Mouse (Mus musculus): ENCODE measurements at regions not wholly inside any gene's neighbourhood (a gene's known extent, or its start where the extent isn't known, plus 50 kb on each side); places are given as distances from the start of the nearest gene placed in this dataset.

- Histone ChIP-seq H3K4me2 (replicated peaks) (no peak overlapping the region), H3K9me3 (replicated peaks) (no peaks in the 10 kb centered on the region), H3K4me3 (no peak overlapping the region), H3K9ac (no peak overlapping the region), H3K27me3 (no peaks in the 10 kb centered on the region), H3K4me1 (no peaks in the 10 kb centered on the region), H3K27ac (no peak overlapping the region), H3K36me3 (no peaks in the 10 kb centered on the region)
- ATAC-seq (ENCODE audit: low FRiP score) = no peak
- 72% methylated on average over 2 of the region's 2 CpGs for WGBS
These were observed 345.9 kb upstream of the Atp10a start for GRCm38 (mm10) chr7:58310096-58310495.

- Histone ChIP-seq H3K27me3 (no peaks in the 10 kb centered on the region), H3K9me3 (replicated peaks) (no peaks in the 10 kb centered on the region), H3K4me2 (replicated peaks) (no peak overlapping the region), H3K4me3 (no peak overlapping the region), H3K27ac (no peak overlapping the region), H3K9ac (no peak overlapping the region), H3K36me3 (no peaks in the 10 kb centered on the region), H3K4me1 (no peaks in the 10 kb centered on the region)
- ATAC-seq (ENCODE audit: low FRiP score) = no peak
- WGBS = 41% methylated on average over 1 of the region's 1 CpGs
These were observed 333.6 kb upstream of the Atp10a start for GRCm38 (mm10) chr7:58322381-58322780.

DNA sequence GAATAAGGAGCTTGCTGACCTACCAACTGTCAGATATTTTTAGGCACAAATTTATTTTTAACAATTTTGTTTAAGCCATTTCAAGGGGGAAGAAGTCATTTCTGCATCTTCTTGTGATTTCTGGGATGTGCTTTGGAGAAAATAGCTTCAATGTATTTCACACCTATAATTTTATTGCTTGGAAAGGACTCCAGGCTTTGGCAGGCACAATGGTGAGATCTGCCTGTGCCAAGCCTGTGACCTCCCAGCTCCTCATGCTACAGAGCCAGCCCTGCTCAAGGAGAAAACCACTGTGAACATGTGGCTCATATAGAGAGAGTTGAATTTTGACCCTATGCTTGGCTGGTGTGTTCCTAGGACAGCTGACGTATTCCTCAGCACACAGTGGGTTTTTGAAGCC lies 288.6 kb upstream of the Atp10a start:
- H3K27ac ChIP-seq = no peak overlapping the region
- no peaks in the 10 kb centered on the region for H3K27me3 ChIP-seq
- no peak overlapping the region for H3K4me3 ChIP-seq
- no peaks in the 10 kb centered on the region for H3K4me1 ChIP-seq
- no peak for ATAC-seq (ENCODE audit: low FRiP score)
- no peaks in the 10 kb centered on the region for H3K9me3 ChIP-seq (replicated peaks)
- no peak overlapping the region for H3K9ac ChIP-seq
- H3K36me3 ChIP-seq = no peaks in the 10 kb centered on the region
- H3K4me2 ChIP-seq (replicated peaks) = no peak overlapping the region
- WGBS = 69% methylated on average over 1 of the region's 1 CpGs

DNA sequence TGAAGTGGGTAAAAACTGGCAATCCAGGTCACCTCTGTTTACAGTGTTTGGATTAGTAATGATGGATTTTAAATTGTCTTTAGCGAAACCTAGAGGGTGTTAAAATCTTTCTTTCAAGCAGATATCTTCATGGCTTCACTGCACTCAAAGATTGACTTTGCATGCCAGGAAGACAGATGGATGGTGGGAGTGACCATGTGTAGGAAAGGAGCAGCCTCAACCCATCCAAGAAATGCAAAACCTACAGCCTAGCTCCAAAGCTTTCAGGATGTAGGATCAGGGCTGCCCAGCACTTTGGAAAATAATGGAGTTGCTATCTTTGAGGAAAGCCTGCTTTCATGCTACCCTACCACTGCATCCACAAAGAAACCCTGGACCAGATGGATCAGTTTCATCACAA lies 272.6 kb upstream of the Atp10a start:
- no peak overlapping the region for H3K9ac ChIP-seq
- no peaks in the 10 kb centered on the region for H3K9me3 ChIP-seq (replicated peaks)
- no peaks in the 10 kb centered on the region for H3K36me3 ChIP-seq
- no peak overlapping the region for H3K4me2 ChIP-seq (replicated peaks)
- H3K27me3 ChIP-seq = no peaks in the 10 kb centered on the region
- H3K27ac ChIP-seq = no peak overlapping the region
- 95% methylated on average over 1 of the region's 1 CpGs for WGBS
- ATAC-seq (ENCODE audit: low FRiP score) = no peak
- no peak overlapping the region for H3K4me3 ChIP-seq
- H3K4me1 ChIP-seq = no peaks in the 10 kb centered on the region

DNA sequence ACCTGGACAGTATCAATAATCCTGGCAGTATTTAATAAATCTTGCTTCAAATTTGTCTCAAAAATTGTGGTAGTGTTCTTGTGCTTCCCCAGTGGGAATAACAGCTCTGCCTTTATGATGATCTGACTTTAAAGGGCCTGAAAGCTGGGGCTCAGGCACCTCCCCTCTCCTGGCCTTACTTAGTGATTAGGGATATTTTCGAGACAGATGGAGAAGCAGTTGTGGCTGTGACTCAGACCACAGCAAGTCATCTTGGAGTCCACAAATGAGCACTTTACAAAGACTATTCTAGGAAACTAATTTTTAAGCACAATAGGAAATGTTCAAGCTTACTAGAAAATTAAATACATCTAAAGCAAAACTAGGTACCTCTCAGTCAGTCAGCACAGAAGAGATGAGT lies 267.6 kb upstream of the Atp10a start:
- H3K4me2 ChIP-seq (replicated peaks) = no peak overlapping the region
- no peak overlapping the region for H3K4me3 ChIP-seq
- H3K27ac ChIP-seq = no peak overlapping the region
- ATAC-seq (ENCODE audit: low FRiP score) = no peak
- H3K36me3 ChIP-seq = no peaks in the 10 kb centered on the region
- H3K9ac ChIP-seq = no peak overlapping the region
- no peaks in the 10 kb centered on the region for H3K9me3 ChIP-seq (replicated peaks)
- no peaks in the 10 kb centered on the region for H3K4me1 ChIP-seq
- 89% methylated on average over 1 of the region's 1 CpGs for WGBS
- no peaks in the 10 kb centered on the region for H3K27me3 ChIP-seq

- Histone ChIP-seq H3K9me3 (replicated peaks) (no peaks in the 10 kb centered on the region), H3K4me2 (replicated peaks) (no peak overlapping the region), H3K27ac (no peak overlapping the region), H3K4me1 (no peaks in the 10 kb centered on the region), H3K4me3 (no peak overlapping the region), H3K36me3 (no peaks in the 10 kb centered on the region), H3K9ac (no peak overlapping the region), H3K27me3 (no peaks in the 10 kb centered on the region)
- no peak for ATAC-seq (ENCODE audit: low FRiP score)
- WGBS = 86% methylated on average over 4 of the region's 4 CpGs
These were observed 263.4 kb upstream of the Atp10a start for GRCm38 (mm10) chr7:58392391-58393115.

DNA sequence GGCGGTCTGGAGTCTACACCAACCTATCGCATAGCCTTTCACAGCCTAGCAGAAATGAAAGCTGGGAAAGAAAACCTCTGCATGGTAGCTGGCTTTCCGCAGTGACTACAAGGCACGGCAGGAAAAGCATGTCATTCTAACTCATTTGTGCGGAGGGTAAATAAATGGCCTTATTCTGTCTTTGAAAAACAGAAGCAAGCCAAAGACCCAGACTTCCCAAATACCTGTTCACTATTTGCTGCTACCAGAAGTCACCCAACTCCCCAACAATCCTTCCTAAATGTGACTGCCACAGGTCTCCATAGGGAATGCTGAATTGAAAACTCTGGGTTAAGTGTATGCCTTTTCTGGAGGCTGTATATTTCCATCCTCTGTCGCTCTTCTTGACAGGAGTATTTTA lies 258.0 kb upstream of the Atp10a start:
- H3K4me3 ChIP-seq = peak overlapping the region; percentile 43
- no peaks in the 10 kb centered on the region for H3K36me3 ChIP-seq
- 10% methylated on average over 6 of the region's 6 CpGs for WGBS
- H3K9ac ChIP-seq = peak overlapping the region; percentile 67; the same call in 1 of the 2 replicates
- peak overlapping the region; percentile 96 for H3K27ac ChIP-seq
- H3K9me3 ChIP-seq (replicated peaks) = no peaks in the 10 kb centered on the region
- no peaks in the 10 kb centered on the region for H3K4me1 ChIP-seq
- H3K4me2 ChIP-seq (replicated peaks) = peak overlapping the region; percentile 57
- no peak for ATAC-seq (ENCODE audit: low FRiP score)
- H3K27me3 ChIP-seq = no peaks in the 10 kb centered on the region

DNA sequence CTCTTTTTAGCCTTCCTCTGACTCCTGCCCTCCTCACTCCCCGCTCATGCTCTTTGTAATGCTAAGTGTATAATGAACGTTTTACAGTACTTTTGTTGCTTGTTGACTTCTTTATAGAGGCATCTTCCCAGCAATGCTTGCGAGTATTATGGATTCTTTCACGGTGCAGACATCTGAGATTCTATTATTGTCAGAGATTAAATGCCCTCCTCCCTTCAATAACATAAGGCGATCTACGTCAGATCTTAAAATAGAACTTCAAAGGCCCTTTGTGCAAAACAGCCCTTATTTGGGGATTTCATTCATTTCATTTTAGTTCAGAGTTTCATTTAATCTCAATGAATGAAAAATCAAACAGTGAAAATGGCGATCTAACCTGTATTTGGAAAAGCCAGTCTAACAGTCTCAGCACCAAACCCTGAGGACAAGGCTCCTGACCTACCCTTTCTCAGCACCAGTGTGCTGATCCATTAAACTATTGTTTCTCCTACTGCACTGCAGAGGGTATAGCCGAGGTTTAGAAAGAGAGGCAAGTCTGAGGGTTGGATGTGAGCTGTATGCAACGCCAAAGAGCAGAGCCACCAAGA lies 257.3 kb upstream of the Atp10a start:
- Histone ChIP-seq H3K9ac (peak overlapping the region; percentile 67), H3K9me3 (replicated peaks) (no peaks in the 10 kb centered on the region), H3K27ac (peak overlapping the region; percentile 96), H3K27me3 (no peaks in the 10 kb centered on the region), H3K36me3 (no peaks in the 10 kb centered on the region), H3K4me2 (replicated peaks) (peak overlapping the region; percentile 57), H3K4me3 (peak overlapping the region; percentile 43), H3K4me1 (no peaks in the 10 kb centered on the region)
- 1% methylated on average over 9 of the region's 9 CpGs for WGBS
- peak; percentile 57 for ATAC-seq (ENCODE audit: low FRiP score)

DNA sequence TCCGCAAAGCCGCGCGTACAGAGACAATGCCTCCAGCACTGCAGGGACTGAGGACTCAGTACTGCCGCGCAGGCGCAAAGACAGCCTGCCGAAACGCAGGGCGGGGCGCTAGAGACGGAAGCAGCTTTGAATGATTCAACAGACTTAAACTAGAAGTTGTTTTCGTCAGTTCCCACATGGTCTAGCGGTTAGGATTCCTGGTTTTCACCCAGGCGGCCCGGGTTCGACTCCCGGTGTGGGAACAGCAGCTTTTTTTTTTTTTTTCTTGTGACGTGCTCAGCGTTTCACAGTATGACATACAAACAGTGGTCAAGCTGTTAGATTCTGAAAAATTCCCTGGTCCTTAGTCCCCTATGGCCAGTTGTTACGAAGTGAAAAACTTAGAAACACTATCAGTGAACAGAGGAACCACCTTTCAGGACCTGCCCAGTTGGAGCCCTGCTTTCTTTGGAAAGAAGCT lies 256.8 kb upstream of the Atp10a start:
- Histone ChIP-seq H3K4me1 (no peaks in the 10 kb centered on the region), H3K4me3 (peak overlapping the region; percentile 43), H3K27me3 (no peaks in the 10 kb centered on the region), H3K27ac (peak overlapping the region; percentile 96), H3K9ac (peak overlapping the region; percentile 67), H3K9me3 (replicated peaks) (no peaks in the 10 kb centered on the region), H3K4me2 (replicated peaks) (peak overlapping the region; percentile 57), H3K36me3 (no peaks in the 10 kb centered on the region)
- ATAC-seq (ENCODE audit: low FRiP score) = peak; percentile 99
- 0% methylated on average over 21 of the region's 21 CpGs for WGBS

- Histone ChIP-seq H3K4me2 (replicated peaks) (peak overlapping the region; percentile 57), H3K4me1 (no peaks in the 10 kb centered on the region), H3K4me3 (peak overlapping the region; percentile 43), H3K27ac (no peak overlapping the region), H3K9ac (peak overlapping the region; percentile 49), H3K9me3 (replicated peaks) (no peaks in the 10 kb centered on the region), H3K36me3 (no peaks in the 10 kb centered on the region), H3K27me3 (no peaks in the 10 kb centered on the region)
- ATAC-seq (ENCODE audit: low FRiP score) = no peak
- 53% methylated on average over 5 of the region's 5 CpGs for WGBS
These were observed 256.3 kb upstream of the Atp10a start for GRCm38 (mm10) chr7:58399651-58400050.

DNA sequence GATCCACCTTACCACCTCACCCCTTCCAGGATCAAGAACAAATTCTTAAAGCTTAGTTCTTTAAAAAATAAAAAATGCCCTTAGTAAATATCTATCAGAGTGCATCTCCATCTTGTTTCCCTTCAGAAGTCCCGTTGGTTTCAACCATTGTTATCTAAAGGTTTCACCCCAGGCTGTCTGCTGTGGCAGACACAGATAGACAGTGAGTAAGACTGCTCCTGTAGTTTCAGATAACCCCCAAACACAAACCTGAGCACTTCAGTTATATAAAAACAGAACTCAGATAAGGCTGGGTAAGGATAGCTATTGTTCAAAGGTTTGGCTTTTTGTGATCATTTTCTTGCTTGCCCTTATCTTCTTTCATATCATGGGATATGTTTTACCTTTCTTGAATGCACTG lies 255.4 kb upstream of the Atp10a start:
- ATAC-seq (ENCODE audit: low FRiP score) = no peak
- no peaks in the 10 kb centered on the region for H3K27me3 ChIP-seq
- no peak overlapping the region for H3K4me2 ChIP-seq (replicated peaks)
- no peak overlapping the region for H3K4me3 ChIP-seq
- no peak overlapping the region for H3K9ac ChIP-seq
- no peak overlapping the region for H3K27ac ChIP-seq
- H3K4me1 ChIP-seq = no peaks in the 10 kb centered on the region
- no peaks in the 10 kb centered on the region for H3K36me3 ChIP-seq
- 79% methylated on average over 1 of the region's 1 CpGs for WGBS
- H3K9me3 ChIP-seq (replicated peaks) = no peaks in the 10 kb centered on the region

- 56% methylated on average over 2 of the region's 2 CpGs for WGBS
- H3K36me3 ChIP-seq = no peaks in the 10 kb centered on the region
- H3K4me1 ChIP-seq = no peaks in the 10 kb centered on the region
- H3K4me2 ChIP-seq (replicated peaks) = no peak overlapping the region
- no peaks in the 10 kb centered on the region for H3K9me3 ChIP-seq (replicated peaks)
- H3K27me3 ChIP-seq = no peaks in the 10 kb centered on the region
- H3K9ac ChIP-seq = no peak overlapping the region
- no peak overlapping the region for H3K27ac ChIP-seq
- no peak overlapping the region for H3K4me3 ChIP-seq
- ATAC-seq (ENCODE audit: low FRiP score) = no peak
These were observed 218.9 kb upstream of the Atp10a start for GRCm38 (mm10) chr7:58436888-58437625.
